Mouse (Mus musculus): ENCODE data around the gene H2-DMb2. TPM values are rescaled to one million over a fixed set of nuclear protein-coding genes. Genes with fewer than 3 reads are reported as not detected.
A peak's percentile ranks its signal among the peaks of the same experiment; 100 is the strongest.

H2-DMb2 gene
- polyA plus RNA-seq, 1 experiment from 2014 or later, result 0.23 TPM

DNA sequence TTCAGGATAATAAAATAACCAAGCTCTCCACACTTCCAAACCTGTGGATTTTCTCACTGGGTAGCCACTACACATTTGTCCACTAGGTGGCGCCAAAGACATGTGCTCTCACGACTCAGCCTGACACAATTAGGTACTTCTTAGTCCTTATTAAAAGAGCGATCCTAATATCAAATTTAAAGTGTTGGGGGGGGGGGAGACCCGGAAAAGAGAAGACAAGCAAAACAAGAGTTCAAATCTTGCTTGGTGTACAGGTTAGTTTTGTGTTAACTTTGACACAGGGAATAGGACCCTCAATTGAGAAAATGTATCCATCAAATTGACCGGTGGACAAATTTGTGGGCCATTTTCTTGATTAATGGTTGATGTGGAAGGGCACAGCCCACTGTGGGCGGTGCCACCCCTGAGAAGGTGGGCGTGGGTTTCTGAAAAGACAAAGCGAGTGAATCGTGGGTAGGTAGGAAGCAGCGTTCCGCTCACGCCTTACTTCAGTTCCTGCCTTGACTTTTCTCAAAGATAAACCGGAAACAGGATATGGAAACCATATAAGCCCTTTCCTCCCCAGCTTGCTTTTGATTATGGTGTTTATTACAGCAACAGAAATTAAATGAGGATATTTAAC is 27.9 kb downstream of the H2-DMb2 start:
- Histone ChIP-seq H3K27me3 (peaks cover 20% of the 10 kb centered on the region; the same call in 1 of the 2 replicates), H3K4me1 (no peaks in the 10 kb centered on the region), H3K27ac (replicated peaks) (no peak overlapping the region), H3K9ac (replicated peaks) (no peak overlapping the region), H3K36me3 (no peaks in the 10 kb centered on the region), H3K4me2 (replicated peaks) (no peak overlapping the region), H3K9me3 (peaks cover 8% of the 10 kb centered on the region; the same call in 1 of the 2 replicates), H3K4me3 (no peak overlapping the region)
- 46% methylated on average over 13 of the region's 13 CpGs for WGBS
- ATAC-seq (ENCODE audit: low FRiP score, low read depth), result no peak

DNA sequence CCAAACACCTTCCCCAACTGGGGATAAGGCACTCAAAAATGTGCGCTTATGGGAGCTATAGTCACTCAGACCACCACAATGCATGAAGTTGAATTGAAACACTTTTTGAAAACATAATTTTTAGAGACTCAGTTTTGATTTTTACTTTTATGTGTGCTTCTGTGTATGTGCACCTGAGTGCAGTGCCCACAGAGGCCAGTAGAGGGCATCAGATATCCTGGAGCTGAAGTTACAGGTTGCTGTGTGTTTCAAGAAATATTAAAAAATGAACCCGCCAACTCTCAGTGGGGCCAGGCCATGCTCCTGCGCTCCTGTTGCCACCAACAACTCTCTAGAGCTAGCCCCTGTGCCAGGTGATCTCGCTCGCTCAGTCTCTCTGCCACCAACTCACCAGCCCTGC is 29.4 kb downstream of the H2-DMb2 start:
- WGBS, result 93% methylated on average over 5 of the region's 5 CpGs
- peaks cover 20% of the 10 kb centered on the region; the same call in 1 of the 2 replicates for H3K27me3 ChIP-seq
- peaks cover 12% of the 10 kb centered on the region; the same call in 1 of the 2 replicates for H3K9me3 ChIP-seq
- no peak overlapping the region for H3K27ac ChIP-seq (replicated peaks)
- no peak overlapping the region for H3K4me2 ChIP-seq (replicated peaks)
- no peaks in the 10 kb centered on the region for H3K36me3 ChIP-seq
- no peaks in the 10 kb centered on the region for H3K4me1 ChIP-seq
- no peak overlapping the region for H3K9ac ChIP-seq (replicated peaks)
- no peak overlapping the region for H3K4me3 ChIP-seq
- ATAC-seq (ENCODE audit: low FRiP score, low read depth), result no peak

DNA sequence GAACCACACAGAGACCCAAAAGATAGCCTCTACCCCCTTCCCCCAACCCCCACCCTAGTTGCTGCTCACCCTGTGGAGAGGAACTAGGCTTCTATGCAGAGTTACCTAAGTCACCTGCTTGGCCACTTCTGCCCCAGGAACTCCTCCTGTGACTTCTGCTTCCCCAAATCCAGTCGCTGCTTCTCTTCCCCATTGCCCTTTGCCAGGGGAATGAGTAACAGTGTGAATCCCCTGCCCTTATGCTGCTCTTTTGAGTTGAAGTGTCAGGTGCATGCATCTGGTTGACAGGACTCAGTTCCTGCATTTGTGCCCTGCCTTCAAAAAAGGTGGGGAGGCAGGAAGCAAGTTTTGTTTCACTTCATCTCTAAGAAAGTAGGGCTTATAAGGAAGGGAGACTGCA is 31.0 kb downstream of the H2-DMb2 start:
- Histone ChIP-seq H3K9me3 (peaks cover 14% of the 10 kb centered on the region; the same call in 1 of the 2 replicates), H3K27ac (replicated peaks) (no peak overlapping the region), H3K4me3 (no peak overlapping the region), H3K4me1 (no peaks in the 10 kb centered on the region), H3K4me2 (replicated peaks) (no peak overlapping the region), H3K9ac (replicated peaks) (no peak overlapping the region), H3K36me3 (no peaks in the 10 kb centered on the region), H3K27me3 (peaks cover 14% of the 10 kb centered on the region; the same call in 1 of the 2 replicates)
- 73% methylated on average over 1 of the region's 1 CpGs for WGBS
- no peak for ATAC-seq (ENCODE audit: low FRiP score, low read depth)

DNA sequence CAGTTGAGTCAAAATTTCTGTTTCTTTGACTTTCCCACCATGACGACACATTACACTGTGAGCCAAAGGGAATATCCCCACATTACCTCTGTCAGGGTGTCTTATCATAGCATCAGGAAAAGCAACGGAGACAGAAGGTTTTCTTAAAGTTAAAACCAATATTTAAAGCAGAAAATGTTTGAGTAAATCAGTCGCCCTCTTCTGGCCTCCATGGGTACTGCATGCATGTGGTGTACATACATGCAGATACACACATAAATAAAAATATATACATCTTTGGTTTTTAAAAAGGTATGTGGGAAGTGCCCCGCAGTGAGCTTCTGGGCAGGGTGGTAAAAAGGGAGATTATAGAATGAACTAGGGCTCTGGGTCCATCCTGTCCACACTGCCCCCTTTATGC is 34.1 kb downstream of the H2-DMb2 start:
- H3K4me2 ChIP-seq (replicated peaks), result no peak overlapping the region
- H3K9me3 ChIP-seq, result peaks cover 13% of the 10 kb centered on the region; the same call in 1 of the 2 replicates
- peaks cover 13% of the 10 kb centered on the region; the same call in 1 of the 2 replicates for H3K27me3 ChIP-seq
- H3K9ac ChIP-seq (replicated peaks), result no peak overlapping the region
- no peak for ATAC-seq (ENCODE audit: low FRiP score, low read depth)
- no peaks in the 10 kb centered on the region for H3K36me3 ChIP-seq
- no peak overlapping the region for H3K27ac ChIP-seq (replicated peaks)
- H3K4me1 ChIP-seq, result no peaks in the 10 kb centered on the region
- H3K4me3 ChIP-seq, result no peak overlapping the region
- WGBS, result 64% methylated on average over 4 of the region's 4 CpGs

DNA sequence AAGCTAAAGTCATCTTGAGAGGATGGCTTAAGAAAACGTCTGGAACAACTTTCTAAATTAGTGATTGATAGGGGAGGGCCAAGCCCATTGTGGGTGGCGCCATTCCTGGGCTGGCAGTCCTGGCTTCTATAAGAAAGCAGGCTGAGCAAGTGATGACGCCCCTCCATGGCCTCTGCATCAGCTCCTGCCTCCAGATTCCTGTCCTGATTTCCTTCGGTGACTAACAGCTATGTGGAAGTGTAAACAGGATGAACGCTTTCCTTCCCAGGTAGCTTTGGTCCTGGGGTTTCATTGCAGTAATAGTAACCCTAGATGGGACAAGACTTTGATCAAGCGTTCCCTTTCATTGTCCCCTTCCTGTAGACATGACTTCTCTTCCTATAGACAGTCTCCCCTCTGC is 35.9 kb downstream of the H2-DMb2 start:
- no peak overlapping the region for H3K27ac ChIP-seq (replicated peaks)
- H3K9me3 ChIP-seq, result 0 out of 2 replicates have a peak, but pooled peaks cover 7% of the 10 kb centered on the region
- no peaks in the 10 kb centered on the region for H3K4me1 ChIP-seq
- ATAC-seq (ENCODE audit: low FRiP score, low read depth), result no peak
- H3K9ac ChIP-seq (replicated peaks), result no peak overlapping the region
- H3K27me3 ChIP-seq, result peaks cover 20% of the 10 kb centered on the region
- no peaks in the 10 kb centered on the region for H3K36me3 ChIP-seq
- no peak overlapping the region for H3K4me2 ChIP-seq (replicated peaks)
- 76% methylated on average over 6 of the region's 6 CpGs for WGBS
- H3K4me3 ChIP-seq, result no peak overlapping the region

DNA sequence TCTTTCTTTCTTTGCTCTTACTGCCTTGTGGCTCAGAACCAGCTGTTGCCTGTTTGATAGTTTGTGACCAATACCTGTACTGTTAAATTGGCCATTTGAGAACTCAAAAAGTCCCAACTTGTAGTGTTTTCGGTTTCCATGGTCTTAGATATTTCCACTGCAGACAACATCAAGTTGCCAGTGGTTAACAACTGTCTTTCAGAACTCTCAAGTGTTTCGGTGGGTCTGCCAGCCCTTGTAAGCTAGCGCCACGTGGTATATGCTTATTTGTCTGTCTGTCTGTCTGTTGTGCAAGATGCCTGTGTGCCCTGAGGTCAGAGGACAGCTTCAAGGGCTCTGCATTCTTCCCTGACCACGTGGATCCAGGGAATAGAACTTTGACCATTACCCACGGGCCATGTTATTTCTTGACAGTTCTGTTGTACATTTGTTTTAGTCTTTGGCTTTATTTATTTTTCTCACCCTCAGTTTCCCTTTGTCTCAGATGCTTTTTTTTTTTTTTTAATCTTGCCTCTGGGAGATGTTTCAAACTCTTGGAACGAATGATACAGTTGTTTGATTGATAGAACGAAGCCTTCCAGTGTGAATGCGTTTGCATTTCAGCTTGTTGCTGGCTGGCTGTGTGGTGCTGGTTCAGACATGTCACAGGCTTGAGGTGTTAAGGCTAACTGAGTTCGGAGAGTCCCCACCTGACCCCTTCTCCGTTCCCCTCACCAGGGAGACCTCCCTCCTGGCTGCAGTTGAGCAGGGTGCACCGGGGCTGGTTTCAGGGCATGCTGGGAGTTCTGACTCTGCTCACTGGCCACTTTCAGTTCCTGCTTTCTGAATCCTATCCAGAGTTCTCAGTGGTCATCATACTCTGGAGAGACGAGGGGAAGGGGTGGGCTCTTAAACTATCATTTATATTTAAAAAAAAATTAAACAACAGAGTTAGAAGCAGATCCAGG is 37.1 kb downstream of the H2-DMb2 start:
- 77% methylated on average over 13 of the region's 13 CpGs for WGBS
- no peaks in the 10 kb centered on the region for H3K36me3 ChIP-seq
- no peak for ATAC-seq (ENCODE audit: low FRiP score, low read depth)
- no peak overlapping the region for H3K9ac ChIP-seq (replicated peaks)
- H3K4me2 ChIP-seq (replicated peaks), result no peak overlapping the region
- H3K4me1 ChIP-seq, result no peaks in the 10 kb centered on the region
- H3K4me3 ChIP-seq, result no peak overlapping the region
- H3K27ac ChIP-seq (replicated peaks), result no peak overlapping the region
- peaks cover 21% of the 10 kb centered on the region for H3K27me3 ChIP-seq
- H3K9me3 ChIP-seq, result 0 out of 2 replicates have a peak, but pooled peaks cover 7% of the 10 kb centered on the region

DNA sequence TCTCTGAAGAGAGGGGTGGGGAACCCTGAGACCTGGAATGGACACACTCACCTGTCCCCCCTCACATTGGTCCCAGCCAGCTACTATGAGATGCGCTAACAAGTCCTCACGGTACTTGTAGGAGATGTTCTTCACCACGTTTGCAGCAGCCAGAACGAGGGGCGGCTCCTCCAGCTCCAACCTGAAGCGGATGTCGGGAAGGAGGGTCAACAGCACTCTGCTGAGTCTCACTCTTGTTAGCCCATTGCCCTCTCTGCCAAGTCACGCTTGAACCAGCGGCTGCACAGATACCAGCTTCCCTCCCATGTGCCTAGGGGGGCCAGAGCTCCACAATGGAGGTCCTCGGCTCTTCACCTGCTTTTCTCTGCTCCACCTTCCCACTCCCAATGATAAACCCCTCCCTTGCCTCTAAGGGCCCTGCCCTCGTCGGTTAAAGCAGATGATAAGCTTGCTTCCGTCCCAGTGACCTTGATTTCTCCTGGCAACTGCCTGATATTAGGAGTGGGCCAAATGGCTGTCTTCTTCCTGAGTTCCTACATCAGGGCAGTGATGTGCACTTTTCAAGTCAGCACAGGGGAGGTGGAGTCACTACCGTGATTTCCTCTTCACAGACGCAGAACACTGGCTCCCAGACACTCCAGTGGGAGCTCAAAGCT is 40.6 kb downstream of the H2-DMb2 start:
- Histone ChIP-seq H3K27ac (replicated peaks) (no peak overlapping the region), H3K27me3 (peaks cover 55% of the 10 kb centered on the region), H3K4me2 (replicated peaks) (no peak overlapping the region), H3K9ac (replicated peaks) (no peak overlapping the region), H3K9me3 (no peaks in the 10 kb centered on the region), H3K4me3 (no peak overlapping the region), H3K4me1 (peaks cover 16% of the 10 kb centered on the region), H3K36me3 (no peaks in the 10 kb centered on the region)
- no peak for ATAC-seq (ENCODE audit: low FRiP score, low read depth)
- WGBS, result 82% methylated on average over 15 of the region's 15 CpGs

DNA sequence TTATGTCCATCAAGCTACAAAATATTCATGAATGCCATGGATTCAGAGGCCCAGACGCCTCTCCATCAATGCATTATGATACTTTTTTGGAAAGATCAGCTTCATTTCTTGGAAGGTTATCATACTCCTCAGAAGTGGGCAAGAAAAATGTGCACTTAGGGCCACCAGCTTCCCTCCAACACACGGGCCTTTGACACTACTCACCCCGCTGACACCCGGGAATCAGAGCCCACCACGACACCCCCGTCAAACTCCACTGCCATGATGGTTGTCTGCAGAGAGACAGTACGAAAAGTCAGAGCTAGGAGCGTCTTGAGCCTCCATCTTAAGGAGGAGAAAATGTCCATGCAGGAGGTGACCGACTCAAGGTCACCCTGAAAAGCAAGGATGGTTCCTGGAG is 42.4 kb downstream of the H2-DMb2 start:
- Histone ChIP-seq H3K9ac (replicated peaks) (no peak overlapping the region), H3K9me3 (no peaks in the 10 kb centered on the region), H3K36me3 (no peaks in the 10 kb centered on the region), H3K4me2 (replicated peaks) (no peak overlapping the region), H3K4me3 (no peak overlapping the region), H3K27ac (replicated peaks) (no peak overlapping the region), H3K4me1 (peaks cover 16% of the 10 kb centered on the region), H3K27me3 (peaks cover 69% of the 10 kb centered on the region)
- 89% methylated on average over 9 of the region's 9 CpGs for WGBS
- ATAC-seq (ENCODE audit: low FRiP score, low read depth), result no peak

DNA sequence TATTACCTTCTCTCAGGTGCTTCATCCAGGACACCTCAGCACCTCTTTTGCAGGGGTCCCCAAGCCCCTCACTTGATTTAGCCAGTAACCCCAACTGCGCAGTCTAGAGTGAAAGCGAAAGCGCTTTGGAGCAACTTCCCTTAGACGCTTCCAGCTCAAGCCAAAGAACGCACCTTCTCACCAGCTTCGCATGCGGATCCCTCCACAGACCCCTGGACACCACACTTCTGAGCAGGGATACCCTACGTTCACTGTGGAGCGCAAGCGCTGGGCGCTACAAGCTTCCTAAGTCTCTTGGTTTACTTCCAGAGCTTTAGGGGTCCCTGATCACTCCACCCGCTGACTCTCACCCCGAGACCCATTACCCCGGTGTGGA is 43.8 kb downstream of the H2-DMb2 start:
- ATAC-seq (ENCODE audit: low FRiP score, low read depth), result no peak
- 3% methylated on average over 14 of the region's 14 CpGs for WGBS
- no peaks in the 10 kb centered on the region for H3K9me3 ChIP-seq
- 0 out of 2 replicates have a peak overlapping the region, but pooled peaks have one; percentile 25 for H3K9ac ChIP-seq (replicated peaks)
- H3K27me3 ChIP-seq, result peaks cover 82% of the 10 kb centered on the region
- no peaks in the 10 kb centered on the region for H3K36me3 ChIP-seq
- H3K4me2 ChIP-seq (replicated peaks), result peak overlapping the region; percentile 69
- H3K4me3 ChIP-seq, result peak overlapping the region; percentile 39
- no peak overlapping the region for H3K27ac ChIP-seq (replicated peaks)
- H3K4me1 ChIP-seq, result peaks cover 16% of the 10 kb centered on the region

DNA sequence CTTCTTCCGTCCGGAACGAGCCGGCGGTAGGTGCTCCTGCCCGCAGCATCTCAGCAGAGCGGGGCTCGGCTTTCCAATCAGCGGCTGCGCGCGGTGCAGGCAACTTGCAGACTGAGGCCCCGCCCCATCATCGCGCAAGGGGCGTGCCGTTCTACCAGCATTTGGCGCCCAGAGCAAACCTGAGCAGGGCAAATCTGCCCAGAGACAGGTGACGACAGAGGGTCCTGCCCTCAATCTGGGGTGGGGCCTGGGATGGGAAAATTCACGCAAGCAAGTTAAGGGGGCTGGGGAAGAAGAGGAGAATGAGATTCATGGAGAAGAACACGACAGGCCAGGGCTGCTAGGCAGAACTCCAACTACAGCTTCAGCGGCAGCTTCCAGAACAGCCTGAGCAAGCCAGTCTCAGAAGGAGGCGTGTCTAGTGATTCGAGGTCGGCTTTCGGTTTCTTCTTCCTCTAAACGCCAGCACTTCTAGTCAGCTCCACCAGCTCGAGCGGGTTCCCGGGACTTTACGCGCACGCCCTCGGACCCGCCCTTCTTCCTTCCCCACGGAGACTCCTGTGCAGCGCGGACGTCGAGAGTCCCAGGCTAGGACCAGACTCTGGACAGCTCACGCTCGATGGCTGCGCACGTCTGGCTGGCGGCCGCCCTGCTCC is 44.3 kb downstream of the H2-DMb2 start, which contains the start of the genes Tap1 and Psmb9:
Gene Tap1 (plus strand): TSS at position 293 of the 656 bp plus-strand sequence.
Gene Psmb9 (minus strand): TSS at position 504 of the 656 bp plus-strand sequence.
- WGBS, result under 1% methylated on average over 46 of the region's 46 CpGs
- peak; percentile 90 for ATAC-seq (ENCODE audit: low FRiP score, low read depth)
- no peaks in the 10 kb centered on the region for H3K9me3 ChIP-seq
- H3K9ac ChIP-seq (replicated peaks), result peak within 1 kb of the TSS; percentile 25; the same call in 1 of the 2 replicates
- H3K27ac ChIP-seq (replicated peaks), result no peak within 1 kb of the TSS
- peaks cover 16% of the 10 kb centered on the region for H3K4me1 ChIP-seq
- H3K27me3 ChIP-seq, result peaks cover 88% of the 10 kb centered on the region
- peak within 1 kb of the TSS; percentile 69 for H3K4me2 ChIP-seq (replicated peaks)
- H3K36me3 ChIP-seq, result no peaks in the 10 kb centered on the region
- H3K4me3 ChIP-seq, result peak within 1 kb of the TSS; percentile 39

DNA sequence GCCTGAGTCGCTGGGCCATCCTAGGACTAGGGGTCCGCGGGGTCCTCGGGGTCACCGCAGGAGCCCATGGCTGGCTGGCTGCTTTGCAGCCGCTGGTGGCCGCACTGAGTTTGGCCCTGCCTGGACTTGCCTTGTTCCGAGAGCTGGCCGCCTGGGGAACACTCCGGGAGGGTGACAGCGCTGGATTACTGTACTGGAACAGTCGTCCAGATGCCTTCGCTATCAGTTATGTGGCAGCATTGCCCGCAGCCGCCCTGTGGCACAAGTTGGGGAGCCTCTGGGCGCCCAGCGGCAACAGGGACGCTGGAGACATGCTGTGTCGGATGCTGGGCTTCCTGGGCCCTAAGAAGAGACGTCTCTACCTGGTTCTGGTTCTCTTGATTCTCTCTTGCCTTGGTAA is 44.9 kb downstream of the H2-DMb2 start:
- peak overlapping the region; percentile 69 for H3K4me2 ChIP-seq (replicated peaks)
- H3K27me3 ChIP-seq, result peaks cover 94% of the 10 kb centered on the region
- no peaks in the 10 kb centered on the region for H3K36me3 ChIP-seq
- H3K9me3 ChIP-seq, result no peaks in the 10 kb centered on the region
- peak overlapping the region; percentile 20; the same call in 1 of the 2 replicates for H3K9ac ChIP-seq (replicated peaks)
- H3K4me3 ChIP-seq, result peak overlapping the region; percentile 39
- 4% methylated on average over 20 of the region's 20 CpGs for WGBS
- no peak for ATAC-seq (ENCODE audit: low FRiP score, low read depth)
- peaks cover 16% of the 10 kb centered on the region for H3K4me1 ChIP-seq
- H3K27ac ChIP-seq (replicated peaks), result no peak overlapping the region
